Mouse (Mus musculus) testis, adult 2 months (tissue): ENCODE results near the gene Sorbs1.

Experiments
- CTCF ChIP-seq: fragments of 200-500 bp; IDR thresholded peaks from 2 replicates; pipeline ENCODE4 v1.5.1; 2012; ENCODE audit warnings: low read depth, mild to moderate bottlenecking, inconsistent platforms, low read length, moderate library complexity; ENCODE audit not compliant: control insufficient read depth, insufficient read depth, insufficient replicate concordance
- POLR2A ChIP-seq: fragments of 200-500 bp; IDR thresholded peaks from 2 replicates; pipeline ENCODE4 v1.6.1; 2012; ENCODE audit warnings: low read depth, mild to moderate bottlenecking, inconsistent platforms, low read length, moderate library complexity; ENCODE audit not compliant: control insufficient read depth

DNA sequence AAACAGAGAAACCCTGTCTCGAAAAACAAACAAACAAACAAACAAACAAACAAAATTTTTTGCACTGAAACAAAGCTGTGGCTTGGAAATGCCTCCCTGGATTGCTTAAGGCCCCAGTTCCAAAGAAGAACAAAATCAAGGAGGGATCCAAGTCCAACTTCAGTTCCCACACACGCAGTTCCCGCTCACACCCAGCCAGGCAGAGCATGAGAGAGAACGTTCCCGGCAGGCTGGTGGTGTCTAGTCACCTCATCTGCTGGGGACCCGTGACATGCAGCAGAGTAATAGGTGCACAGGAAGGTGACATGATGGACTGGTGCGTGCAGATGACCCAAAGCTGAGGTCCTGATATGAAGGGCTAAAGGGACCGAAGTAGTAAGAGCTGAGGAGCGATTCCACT, 49.2 kb downstream of the Sorbs1 start:
- TF ChIP-seq CTCF (no peak), POLR2A (no peak)
